Mouse (Mus musculus) B cell, adult (primary cell): Measurements from ENCODE around the gene Olfr123. TPM values are rescaled to one million over a fixed set of nuclear protein-coding genes. Genes with fewer than 3 reads are reported as not detected.

Experiments
- total RNA-seq: library from RNA; stranded (reverse); gene quantifications from 4 replicates; pipeline ENCODE4 v1.2.4, GENCODE M21; 2023; ENCODE audit not compliant: inconsistent age

Gene Olfr123
- not detected in 4 replicates for total RNA-seq

GRCm38 (mm10) chr17:37793229-37793628, at the start of gene Olfr123:
Olfr123 (plus strand) TSS chr17:37793529.

GRCm38 (mm10) chr17:37768307-37768706, 25.0 kb upstream of the Olfr123 start, which contains the start of gene Olfr122:
Olfr122 (plus strand) TSS chr17:37768607.

GRCm38 (mm10) chr17:37799588-37799987, 6.3 kb downstream of the Olfr123 start, which contains the start of gene Olfr124:
Olfr124 (plus strand) TSS chr17:37799888.

GRCm38 (mm10) chr17:37832649-37833048, 39.3 kb downstream of the Olfr123 start, which contains the start of gene Olfr125:
Olfr125 (plus strand) TSS chr17:37832949.

GRCm38 (mm10) chr17:37847183-37847582, 53.9 kb downstream of the Olfr123 start, which contains the start of gene Olfr126:
Olfr126 (plus strand) TSS chr17:37847483.

Other genes starting within 250 kb of the Olfr123 start
- not detected in 4 replicates for gene Olfr112, start 224.1 kb upstream of the Olfr123 start, total RNA-seq
- gene Olfr113, start 215.9 kb upstream of the Olfr123 start, total RNA-seq: not detected in 4 replicates
- gene Olfr114, start 200.8 kb upstream of the Olfr123 start, total RNA-seq: not detected in 4 replicates
- gene Olfr115, start 166.4 kb upstream of the Olfr123 start, total RNA-seq: not detected in 4 replicates
- gene Olfr116, start 166.3 kb upstream of the Olfr123 start, total RNA-seq: not detected in 4 replicates
- not detected in 4 replicates for gene Olfr117, start 129.7 kb upstream of the Olfr123 start, total RNA-seq
- gene Olfr118, start 126.5 kb upstream of the Olfr123 start, total RNA-seq: not detected in 4 replicates
- gene Olfr119, start 97.0 kb upstream of the Olfr123 start, total RNA-seq: not detected in 4 replicates
- not detected in 4 replicates for gene Olfr120, start 71.7 kb upstream of the Olfr123 start, total RNA-seq
- not detected in 4 replicates for gene Olfr121, start 44.7 kb upstream of the Olfr123 start, total RNA-seq
- not detected in 4 replicates for gene Olfr122, start 24.9 kb upstream of the Olfr123 start, total RNA-seq
- gene Olfr124, start 6.4 kb downstream of the Olfr123 start, total RNA-seq: not detected in 4 replicates
- not detected in 4 replicates for gene Olfr125, start 39.4 kb downstream of the Olfr123 start, total RNA-seq
- not detected in 4 replicates for gene Olfr126, start 54.0 kb downstream of the Olfr123 start, total RNA-seq
- gene Olfr127, start 106.9 kb downstream of the Olfr123 start, total RNA-seq: not detected in 4 replicates
- not detected in 4 replicates for gene Olfr128, start 127.0 kb downstream of the Olfr123 start, total RNA-seq
- not detected in 4 replicates for gene Olfr761, start 159.6 kb downstream of the Olfr123 start, total RNA-seq